Mouse (Mus musculus): ENCODE results near the gene Mapk1ip1l. TPM values are rescaled to one million over a fixed set of nuclear protein-coding genes. Genes with fewer than 3 reads are reported as not detected.

Mapk1ip1l gene
- 10 to 100 TPM; 62.3 to 72.8 TPM for total RNA-seq (2021)
- long read RNA-seq, experiment 1, full-length matches to known transcripts: 8 of 11 reads
- long read RNA-seq, experiment 1, partial matches to known transcripts: 3 of 11 reads
- long read RNA-seq, experiment 1, other reads (novel, unspliced or antisense): 0 of 11 reads
- long read RNA-seq, experiment 2, full-length matches to known transcripts: 4 of 10 reads
- long read RNA-seq, experiment 2, partial matches to known transcripts: 1 of 10 reads
- long read RNA-seq, experiment 2, other reads (novel, unspliced or antisense): 5 of 10 reads

GRCm38 (mm10) chr14:47297785-47298407, at the start of gene Mapk1ip1l:
Mapk1ip1l (plus strand) TSS chr14:47298266.
- intact Hi-C loops (cut with DNase I): no loop called here
- peak; percentile 83 to 90 for DNase-seq (ENCODE audit: low spot score in 2 of 2)

- intact Hi-C loops (cut with DNase I): no loop called here
- DNase-seq (ENCODE audit: low spot score in 2 of 2): no peak
Observed at GRCm38 (mm10) chr14:47249839-47250238, 48.2 kb upstream of the Mapk1ip1l start.

- DNase-seq (ENCODE audit: low spot score in 2 of 2): peak; percentile 30 to 65
- intact Hi-C loops (cut with DNase I): no loop called here
Observed at GRCm38 (mm10) chr14:47264866-47265265, 33.2 kb upstream of the Mapk1ip1l start.

GRCm38 (mm10) chr14:47265829-47266228, 32.2 kb upstream of the Mapk1ip1l start:
- intact Hi-C loops (cut with DNase I): no loop called here
- DNase-seq (ENCODE audit: low spot score in 2 of 2): peak; percentile 15 to 41

- no peak for DNase-seq (ENCODE audit: low spot score in 2 of 2)
- intact Hi-C loops (cut with DNase I): no loop called here
Observed at GRCm38 (mm10) chr14:47269056-47269455, 29.0 kb upstream of the Mapk1ip1l start.

- no peak for DNase-seq (ENCODE audit: low spot score in 2 of 2)
- intact Hi-C loops (cut with DNase I): no loop called here
Observed at GRCm38 (mm10) chr14:47269706-47270105, 28.4 kb upstream of the Mapk1ip1l start.

- no peak for DNase-seq (ENCODE audit: low spot score in 2 of 2)
- intact Hi-C loops (cut with DNase I): no loop called here
Observed at GRCm38 (mm10) chr14:47273751-47274150, 24.3 kb upstream of the Mapk1ip1l start.

GRCm38 (mm10) chr14:47275417-47275816, 22.6 kb upstream of the Mapk1ip1l start:
- intact Hi-C loops (cut with DNase I): loop anchor here (5.0 kb wide), 1 partner anchor 122 kb away; no protein-coding TSS in a partner anchor
- no peak for DNase-seq (ENCODE audit: low spot score in 2 of 2)

- intact Hi-C loops (cut with DNase I): loop anchor here (5.0 kb wide), 1 partner anchor 121 kb away; no protein-coding TSS in a partner anchor
- peak; percentile 11 to 22 for DNase-seq (ENCODE audit: low spot score in 2 of 2)
Observed at GRCm38 (mm10) chr14:47276036-47276603, 21.9 kb upstream of the Mapk1ip1l start.

- DNase-seq (ENCODE audit: low spot score in 2 of 2): peak; percentile 91 to 95
- intact Hi-C loops (cut with DNase I): loop anchor here (5.0 kb wide), 1 partner anchor 120 kb away; no protein-coding TSS in a partner anchor
Observed at GRCm38 (mm10) chr14:47276637-47277393, 21.3 kb upstream of the Mapk1ip1l start, which contains the start of the genes Wdhd1 and Socs4. Wdhd1 (minus strand) TSS chr14:47276857. Socs4 (plus strand) TSS chr14:47276931.

GRCm38 (mm10) chr14:47279058-47279457, 19.0 kb upstream of the Mapk1ip1l start:
- intact Hi-C loops (cut with DNase I): loop anchor here (5.0 kb wide), 1 partner anchor 118 kb away; no protein-coding TSS in a partner anchor
- DNase-seq (ENCODE audit: low spot score in 2 of 2): no peak

GRCm38 (mm10) chr14:47281535-47281934, 16.5 kb upstream of the Mapk1ip1l start:
- DNase-seq (ENCODE audit: low spot score in 2 of 2): no peak
- intact Hi-C loops (cut with DNase I): no loop called here

GRCm38 (mm10) chr14:47283568-47283967, 14.5 kb upstream of the Mapk1ip1l start:
- intact Hi-C loops (cut with DNase I): no loop called here
- DNase-seq (ENCODE audit: low spot score in 2 of 2): peak in 1 of 2 experiments; percentile 22

- intact Hi-C loops (cut with DNase I): no loop called here
- no peak for DNase-seq (ENCODE audit: low spot score in 2 of 2)
Observed at GRCm38 (mm10) chr14:47285271-47285670, 12.8 kb upstream of the Mapk1ip1l start.

- intact Hi-C loops (cut with DNase I): no loop called here
- no peak for DNase-seq (ENCODE audit: low spot score in 2 of 2)
Observed at GRCm38 (mm10) chr14:47286215-47286614, 11.9 kb upstream of the Mapk1ip1l start.

- intact Hi-C loops (cut with DNase I): no loop called here
- DNase-seq (ENCODE audit: low spot score in 2 of 2): no peak
Observed at GRCm38 (mm10) chr14:47287021-47287420, 11.0 kb upstream of the Mapk1ip1l start.

GRCm38 (mm10) chr14:47291772-47292171, 6.3 kb upstream of the Mapk1ip1l start:
- intact Hi-C loops (cut with DNase I): no loop called here
- no peak for DNase-seq (ENCODE audit: low spot score in 2 of 2)

- no peak for DNase-seq (ENCODE audit: low spot score in 2 of 2)
- intact Hi-C loops (cut with DNase I): no loop called here
Observed at GRCm38 (mm10) chr14:47294136-47294535, 3.9 kb upstream of the Mapk1ip1l start.

GRCm38 (mm10) chr14:47296232-47296631, 1.8 kb upstream of the Mapk1ip1l start:
- no peak for DNase-seq (ENCODE audit: low spot score in 2 of 2)
- intact Hi-C loops (cut with DNase I): no loop called here

GRCm38 (mm10) chr14:47298408-47298792, 334 bp downstream of the Mapk1ip1l start:
- DNase-seq (ENCODE audit: low spot score in 2 of 2): no peak
- intact Hi-C loops (cut with DNase I): no loop called here
